Mouse (Mus musculus) forebrain, embryonic 11.5 days (tissue): ENCODE data around the gene Cd4. TPM values are rescaled to one million over a fixed set of nuclear protein-coding genes. Genes with fewer than 3 reads are reported as not detected.
"Not testable (repeated sequence)": the region's sequence is repeated elsewhere in the genome, so short reads cannot be mapped to it uniquely, and the experiment has no call there.

ENCODE experiments used
- ATAC-seq: fragments of 200-750 bp; cut with Nextera tagmentation; replicated peaks from 2 replicates; pipeline ENCODE4 v1.8.0; 2017; ENCODE audit warnings: moderate TSS enrichment; ENCODE audit not compliant: low FRiP score
- DNase-seq: peaks from one replicate; pipeline ENCODE4 v3.0.0-alpha.2; 2017; ENCODE audit warnings: low spot score
- H3K27ac ChIP-seq: fragments of 300-500 bp; sonication (generic); 2 replicates; pipeline ENCODE4 v1.5.1; 2014; ENCODE audit warnings: low read depth, low read length
- H3K27me3 ChIP-seq: fragments of 300-500 bp; sonication (generic); 2 replicates; pipeline ENCODE4 v1.6.1; 2014; ENCODE audit warnings: mild to moderate bottlenecking, low read length, mixed read lengths; ENCODE audit not compliant: control insufficient read depth, insufficient read depth
- H3K36me3 ChIP-seq: fragments of 300-500 bp; sonication (generic); 2 replicates; pipeline ENCODE4 v1.6.1; 2014; ENCODE audit warnings: mild to moderate bottlenecking, low read length, moderate library complexity, mixed read lengths; ENCODE audit not compliant: control insufficient read depth, insufficient read depth
- H3K4me1 ChIP-seq: fragments of 300-500 bp; sonication (generic); replicated peaks from 2 replicates; pipeline ENCODE4 v1.6.1; 2014; ENCODE audit warnings: low read length, mixed read lengths; ENCODE audit not compliant: control insufficient read depth, insufficient read depth
- H3K4me2 ChIP-seq: fragments of 300-500 bp; sonication (generic); 2 replicates; pipeline ENCODE4 v1.6.1; 2014; ENCODE audit warnings: low read depth, mild to moderate bottlenecking, low read length, moderate library complexity, mixed read lengths; ENCODE audit not compliant: severe bottlenecking
- H3K4me3 ChIP-seq: fragments of 300-500 bp; sonication (generic); 2 replicates; pipeline ENCODE4 v1.5.1; 2014; ENCODE audit warnings: low read depth, low read length
- H3K9ac ChIP-seq: fragments of 300-500 bp; sonication (generic); 2 replicates; pipeline ENCODE4 v1.6.1; 2014; ENCODE audit warnings: low read length
- H3K9me3 ChIP-seq: fragments of 300-500 bp; sonication (generic); 2 replicates; pipeline ENCODE4 v1.6.1; 2016; ENCODE audit warnings: low read length, mixed read lengths; ENCODE audit not compliant: control insufficient read depth
- WGBS: fragments of 180-500 bp; shearing (Covaris S2); extraction: QIAGEN DNeasy Blood & Tissue Kit; methylation state at CpG from one replicate; pipeline ENCODE4 v1.1.7; 2014; 5-methylcytosine and 5-hydroxymethylcytosine counted together
- polyA plus RNA-seq: library from polyadenylated mRNA; unstranded; fragments of >200 nt; fragmentation: Nextera tagmentation; extraction: Ambion mirVana; gene quantifications from 2 replicates; pipeline ENCODE4 v1.2.1, GENCODE M21; 2014

Gene Cd4
- polyA plus RNA-seq, 1 experiment from 2014 or later: not detected

GRCm38 (mm10) chr6:124836411-124836810, 51.6 kb downstream of the Cd4 start:
- DNase-seq: no peak
- H3K9me3 ChIP-seq: no peaks in the 10 kb centered on the region
- no peak overlapping the region for H3K27ac ChIP-seq
- WGBS: 89% methylated on average over 7 of the region's 7 CpGs
- peaks cover 11% of the 10 kb centered on the region; the same call in 1 of the 2 replicates for H3K4me1 ChIP-seq
- H3K36me3 ChIP-seq: peaks cover 3% of the 10 kb centered on the region; the same call in 1 of the 2 replicates
- no peak overlapping the region for H3K9ac ChIP-seq
- H3K4me3 ChIP-seq: no peak overlapping the region
- H3K4me2 ChIP-seq: no peak overlapping the region
- no peak for ATAC-seq
- H3K27me3 ChIP-seq: no peaks in the 10 kb centered on the region

GRCm38 (mm10) chr6:124835531-124835930, 52.5 kb downstream of the Cd4 start:
- Histone ChIP-seq H3K9me3 (no peaks in the 10 kb centered on the region), H3K27me3 (no peaks in the 10 kb centered on the region), H3K9ac (no peak overlapping the region), H3K27ac (no peak overlapping the region), H3K4me2 (no peak overlapping the region), H3K4me3 (no peak overlapping the region), H3K36me3 (peaks cover 3% of the 10 kb centered on the region; the same call in 1 of the 2 replicates), H3K4me1 (peaks cover 14% of the 10 kb centered on the region; the same call in 1 of the 2 replicates)
- 65% methylated on average over 10 of the region's 10 CpGs for WGBS
- DNase-seq (no peak), ATAC-seq (no peak)

- peaks cover 7% of the 10 kb centered on the region; the same call in 1 of the 2 replicates for H3K4me1 ChIP-seq
- no peak overlapping the region for H3K4me2 ChIP-seq
- no peaks in the 10 kb centered on the region for H3K9me3 ChIP-seq
- no peak overlapping the region for H3K4me3 ChIP-seq
- no peak overlapping the region for H3K27ac ChIP-seq
- H3K36me3 ChIP-seq: peaks cover 3% of the 10 kb centered on the region; the same call in 1 of the 2 replicates
- ATAC-seq (no peak), DNase-seq (no peak)
- 84% methylated on average over 6 of the region's 6 CpGs for WGBS
- no peak overlapping the region for H3K9ac ChIP-seq
- no peaks in the 10 kb centered on the region for H3K27me3 ChIP-seq
Measured at GRCm38 (mm10) chr6:124834512-124835081, 53.4 kb downstream of the Cd4 start.

- H3K27ac ChIP-seq: no peak overlapping the region
- peaks cover 12% of the 10 kb centered on the region; the same call in 1 of the 2 replicates for H3K4me1 ChIP-seq
- no peaks in the 10 kb centered on the region for H3K9me3 ChIP-seq
- WGBS: 95% methylated on average over 8 of the region's 8 CpGs
- DNase-seq: no peak
- no peaks in the 10 kb centered on the region for H3K27me3 ChIP-seq
- no peak for ATAC-seq
- peak overlapping the region; percentile 28; the same call in 1 of the 2 replicates for H3K4me2 ChIP-seq
- H3K9ac ChIP-seq: no peak overlapping the region
- no peak overlapping the region for H3K4me3 ChIP-seq
- H3K36me3 ChIP-seq: peaks cover 3% of the 10 kb centered on the region; the same call in 1 of the 2 replicates
Measured at GRCm38 (mm10) chr6:124831649-124832048, 56.4 kb downstream of the Cd4 start.

- WGBS: 95% methylated on average over 4 of the region's 4 CpGs
- Histone ChIP-seq H3K4me3 (peak overlapping the region; percentile 82), H3K4me1 (peaks cover 12% of the 10 kb centered on the region; the same call in 1 of the 2 replicates), H3K4me2 (peak overlapping the region; percentile 79; the same call in 1 of the 2 replicates)
- H3K27ac ChIP-seq, DNase-seq, H3K9ac ChIP-seq, ATAC-seq, H3K36me3 ChIP-seq, H3K9me3 ChIP-seq, H3K27me3 ChIP-seq: not testable (repeated sequence)
Measured at GRCm38 (mm10) chr6:124831199-124831598, 56.8 kb downstream of the Cd4 start.

- DNase-seq (peak; percentile 94), ATAC-seq (peak; percentile 89)
- Histone ChIP-seq H3K27me3 (no peaks in the 10 kb centered on the region), H3K36me3 (peaks cover 5% of the 10 kb centered on the region; the same call in 1 of the 2 replicates), H3K4me2 (peak overlapping the region; percentile 79), H3K9me3 (no peaks in the 10 kb centered on the region), H3K4me3 (peak overlapping the region; percentile 82), H3K4me1 (peaks cover 12% of the 10 kb centered on the region; the same call in 1 of the 2 replicates), H3K9ac (peak overlapping the region; percentile 88), H3K27ac (peak overlapping the region; percentile 90)
- under 1% methylated on average over 38 of the region's 38 CpGs for WGBS
Measured at GRCm38 (mm10) chr6:124829799-124830700, 58.0 kb downstream of the Cd4 start.

GRCm38 (mm10) chr6:124828868-124829798, 58.9 kb downstream of the Cd4 start, which contains the start of the genes Usp5 and Cdca3:
Gene Usp5 (minus strand): TSS chr6:124829484.
Gene Cdca3 (plus strand): TSS chr6:124829547.
- DNase-seq (peak; percentile 99), ATAC-seq (peak; percentile 95)
- H3K9ac ChIP-seq: peak within 1 kb of the TSS; percentile 88
- peaks cover 12% of the 10 kb centered on the region; the same call in 1 of the 2 replicates for H3K4me1 ChIP-seq
- H3K36me3 ChIP-seq: peaks cover 7% of the 10 kb centered on the region; the same call in 1 of the 2 replicates
- H3K4me3 ChIP-seq: peak within 1 kb of the TSS; percentile 82
- no peaks in the 10 kb centered on the region for H3K27me3 ChIP-seq
- H3K27ac ChIP-seq: peak within 1 kb of the TSS; percentile 90
- peak within 1 kb of the TSS; percentile 96 for H3K4me2 ChIP-seq
- no peaks in the 10 kb centered on the region for H3K9me3 ChIP-seq
- WGBS: under 1% methylated on average over 55 of the region's 55 CpGs
